Mouse (Mus musculus) neural tube, embryonic 14.5 days (tissue): Measurements from ENCODE around the gene Adgrl2. TPM values are rescaled to one million over a fixed set of nuclear protein-coding genes. Genes with fewer than 3 reads are reported as not detected.

Experiments used
- ATAC-seq: fragments of 200-750 bp; cut with Nextera tagmentation; 2 replicates; pipeline ENCODE4 v1.8.0; 2017; ENCODE audit warnings: low read depth, mild to moderate bottlenecking, moderate TSS enrichment, moderate library complexity
- H3K27ac ChIP-seq: fragments of 300-500 bp; sonication (generic); 2 replicates; pipeline ENCODE4 v1.5.1; 2014; ENCODE audit warnings: low read depth, mild to moderate bottlenecking, control low read depth, low read length, moderate library complexity, mixed read lengths
- H3K27me3 ChIP-seq: fragments of 300-500 bp; sonication (generic); 2 replicates; pipeline ENCODE4 v1.6.1; 2014; ENCODE audit warnings: low read length; ENCODE audit not compliant: control insufficient read depth, insufficient read depth
- H3K36me3 ChIP-seq: fragments of 300-500 bp; sonication (generic); 2 replicates; pipeline ENCODE4 v1.6.1; 2014; ENCODE audit warnings: low read length, mixed read lengths; ENCODE audit not compliant: control insufficient read depth, insufficient read depth
- H3K4me1 ChIP-seq: fragments of 300-500 bp; sonication (generic); 2 replicates; pipeline ENCODE4 v1.6.1; 2014; ENCODE audit warnings: low read length; ENCODE audit not compliant: control insufficient read depth, insufficient read depth
- H3K4me2 ChIP-seq: fragments of 300-500 bp; sonication (generic); 2 replicates; pipeline ENCODE4 v1.6.1; 2014; ENCODE audit warnings: mild to moderate bottlenecking, low read depth, low read length, control low read depth
- H3K4me3 ChIP-seq: fragments of 300-500 bp; sonication (generic); 2 replicates; pipeline ENCODE4 v1.5.1; 2014; ENCODE audit warnings: low read depth, low read length, control low read depth, mixed read lengths
- H3K9ac ChIP-seq: fragments of 300-500 bp; sonication (generic); replicated peaks from 2 replicates; pipeline ENCODE4 v1.6.1; 2014; ENCODE audit warnings: low read depth, mild to moderate bottlenecking, control low read depth, low read length, mixed read lengths
- H3K9me3 ChIP-seq: fragments of 300-500 bp; sonication (generic); 2 replicates; pipeline ENCODE4 v1.6.1; 2016; ENCODE audit warnings: low read length; ENCODE audit not compliant: control insufficient read depth
- WGBS: fragments of 180-500 bp; shearing (Covaris S2); extraction: QIAGEN DNeasy Blood & Tissue Kit; methylation state at CpG from one replicate; pipeline ENCODE4 v1.1.7; 2014; 5-methylcytosine and 5-hydroxymethylcytosine counted together
- polyA plus RNA-seq: library from polyadenylated mRNA; unstranded; fragments of >200 nt; fragmentation: Nextera tagmentation; extraction: Ambion mirVana; gene quantifications from 2 replicates; pipeline ENCODE4 v1.2.1, GENCODE M21; 2014

Adgrl2 gene
- polyA plus RNA-seq, 1 experiment from 2014 or later: 243 TPM

DNA sequence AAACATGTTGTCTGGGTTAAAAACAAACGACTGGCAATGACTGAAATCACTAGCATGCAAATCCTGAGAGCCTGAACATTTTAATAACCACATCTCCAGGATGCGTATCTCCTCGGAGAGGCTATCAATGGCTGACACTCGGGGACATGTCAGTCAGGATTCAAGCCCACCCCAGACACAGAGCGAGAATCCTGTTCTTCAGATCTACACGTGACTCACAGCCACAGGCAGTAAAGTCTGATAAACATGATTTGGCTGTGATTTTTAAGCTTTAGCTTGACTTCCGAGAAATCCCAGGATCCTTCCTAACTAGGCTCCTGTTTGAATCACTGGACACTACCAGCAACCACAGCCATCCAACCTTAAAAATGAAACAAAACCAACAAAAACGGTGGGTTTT lies 44.8 kb downstream of the Adgrl2 start:
- H3K4me3 ChIP-seq: no peak overlapping the region
- no peak for ATAC-seq
- WGBS: 14% methylated on average over 8 of the region's 8 CpGs
- peak overlapping the region; percentile 29 for H3K4me2 ChIP-seq
- peaks cover 41% of the 10 kb centered on the region for H3K4me1 ChIP-seq
- H3K9me3 ChIP-seq: no peaks in the 10 kb centered on the region
- H3K27me3 ChIP-seq: no peaks in the 10 kb centered on the region
- H3K36me3 ChIP-seq: no peaks in the 10 kb centered on the region
- H3K27ac ChIP-seq: no peak overlapping the region
- 0 out of 2 replicates have a peak overlapping the region, but pooled peaks have one; percentile 7 for H3K9ac ChIP-seq

DNA sequence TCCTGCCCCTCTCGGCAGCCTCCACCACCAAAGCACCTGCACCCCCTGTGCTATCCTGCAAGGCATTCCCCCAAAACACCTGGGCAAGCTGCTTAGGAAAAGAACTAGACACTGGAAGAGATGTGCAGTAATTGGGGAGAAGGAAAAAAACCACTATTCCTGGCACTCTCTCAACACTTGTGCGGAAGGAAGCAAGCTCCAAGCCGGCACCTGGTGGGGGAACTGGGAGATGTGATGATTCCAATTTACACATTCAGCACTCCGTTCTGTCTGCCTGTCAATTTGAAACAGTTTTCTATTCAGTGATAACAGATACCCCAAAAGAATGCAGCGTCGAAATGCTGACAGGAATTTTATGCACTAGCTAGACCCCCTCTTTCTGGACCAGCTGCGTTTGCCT lies 50.9 kb downstream of the Adgrl2 start:
- H3K4me1 ChIP-seq: peaks cover 24% of the 10 kb centered on the region
- H3K27ac ChIP-seq: no peak overlapping the region
- H3K9me3 ChIP-seq: no peaks in the 10 kb centered on the region
- no peak overlapping the region for H3K4me3 ChIP-seq
- 33% methylated on average over 7 of the region's 7 CpGs for WGBS
- ATAC-seq: no peak
- H3K27me3 ChIP-seq: no peaks in the 10 kb centered on the region
- H3K36me3 ChIP-seq: no peaks in the 10 kb centered on the region
- H3K9ac ChIP-seq: no peak overlapping the region
- no peak overlapping the region for H3K4me2 ChIP-seq

DNA sequence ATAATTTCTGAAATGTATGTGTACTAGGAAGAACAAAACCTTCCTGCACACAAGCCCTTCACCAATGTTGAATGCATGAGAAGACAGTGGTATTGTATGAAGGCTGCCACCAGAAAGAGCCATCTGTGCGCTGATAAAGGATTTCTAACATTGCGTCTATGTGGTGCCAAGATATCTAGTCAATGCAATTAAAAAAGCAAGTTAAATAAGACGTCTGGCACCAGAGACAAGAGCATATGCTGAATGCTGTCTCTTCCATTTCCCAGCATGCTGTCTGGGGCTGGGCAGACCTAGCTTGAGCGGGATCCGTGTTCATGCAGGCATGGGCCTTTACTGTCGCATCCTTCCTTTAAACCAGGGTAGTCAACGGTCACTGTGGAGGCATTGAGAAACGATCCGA lies 55.3 kb downstream of the Adgrl2 start:
- Histone ChIP-seq H3K36me3 (no peaks in the 10 kb centered on the region), H3K4me2 (no peak overlapping the region), H3K27me3 (no peaks in the 10 kb centered on the region), H3K4me1 (peaks cover 12% of the 10 kb centered on the region; the same call in 1 of the 2 replicates), H3K27ac (no peak overlapping the region), H3K9ac (no peak overlapping the region), H3K4me3 (no peak overlapping the region), H3K9me3 (no peaks in the 10 kb centered on the region)
- 84% methylated on average over 9 of the region's 9 CpGs for WGBS
- no peak for ATAC-seq

DNA sequence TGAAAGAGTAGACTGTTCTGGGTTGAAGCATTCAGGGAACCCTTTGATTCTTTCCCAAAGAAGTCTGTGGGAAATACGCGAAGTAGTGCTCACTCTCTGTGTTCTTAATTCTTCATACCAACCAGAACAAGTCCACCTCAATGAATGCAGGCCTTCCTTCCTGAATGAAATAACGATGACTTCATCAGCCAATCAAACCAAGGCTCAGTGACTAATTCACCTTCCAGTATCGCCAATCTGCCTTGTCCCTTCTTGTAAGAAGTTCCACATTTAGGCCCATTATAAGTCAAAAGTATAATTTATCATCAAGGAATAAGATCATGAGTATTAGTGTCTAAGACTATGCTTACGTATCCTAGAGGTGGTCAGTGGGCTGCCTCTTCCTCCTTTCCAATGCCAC lies 56.1 kb downstream of the Adgrl2 start:
- Histone ChIP-seq H3K9me3 (no peaks in the 10 kb centered on the region), H3K4me2 (no peak overlapping the region), H3K4me3 (no peak overlapping the region), H3K4me1 (peaks cover 4% of the 10 kb centered on the region; the same call in 1 of the 2 replicates), H3K27ac (no peak overlapping the region), H3K27me3 (no peaks in the 10 kb centered on the region), H3K36me3 (no peaks in the 10 kb centered on the region), H3K9ac (no peak overlapping the region)
- WGBS: 89% methylated on average over 5 of the region's 5 CpGs
- no peak for ATAC-seq

DNA sequence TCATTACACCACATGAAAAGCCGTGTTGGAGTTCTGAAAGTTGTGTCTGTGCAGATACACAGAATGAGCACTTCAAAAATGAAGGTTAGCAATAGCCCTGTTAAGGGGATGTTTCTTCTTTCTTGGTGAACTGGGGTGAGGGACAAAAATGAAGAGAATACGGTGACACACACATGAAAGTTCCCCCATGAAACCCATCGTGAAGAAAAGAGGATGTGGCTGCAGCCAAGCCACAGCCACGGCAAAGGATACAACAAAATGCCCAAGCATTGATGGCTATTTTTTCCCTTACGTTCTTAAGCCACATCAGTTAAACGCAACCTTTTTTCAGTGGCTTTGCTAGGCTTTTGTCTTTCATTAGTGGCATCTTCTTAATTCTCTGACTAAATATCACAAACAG lies 57.2 kb downstream of the Adgrl2 start:
- ATAC-seq: no peak

DNA sequence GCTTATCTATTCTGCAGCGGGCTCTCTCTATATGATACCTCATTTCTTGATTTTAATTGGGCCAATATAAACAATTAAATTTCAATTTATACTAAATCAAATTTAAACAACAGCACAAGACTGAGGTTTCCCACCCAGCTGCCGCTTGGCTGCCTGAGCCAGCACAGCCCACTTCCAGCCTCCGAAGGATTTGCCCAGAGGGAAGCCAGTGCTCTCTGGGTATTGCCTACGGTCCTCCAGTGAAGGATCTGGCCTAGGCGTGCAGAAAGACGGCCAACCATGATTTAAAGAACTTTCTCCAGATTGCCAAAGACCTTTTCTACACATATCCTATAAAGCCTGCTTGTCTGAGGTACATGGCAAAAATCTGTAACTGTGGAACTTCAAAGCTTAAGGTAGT lies 59.4 kb downstream of the Adgrl2 start:
- Histone ChIP-seq H3K27ac (no peak overlapping the region), H3K4me3 (no peak overlapping the region), H3K36me3 (no peaks in the 10 kb centered on the region), H3K27me3 (no peaks in the 10 kb centered on the region), H3K4me1 (0 out of 2 replicates have a peak, but pooled peaks cover 3% of the 10 kb centered on the region), H3K9me3 (no peaks in the 10 kb centered on the region), H3K4me2 (no peak overlapping the region), H3K9ac (no peak overlapping the region)
- 68% methylated on average over 6 of the region's 6 CpGs for WGBS
- ATAC-seq: 0 out of 2 replicates have a peak, but pooled peaks have one; percentile 7

More for the DNA sequence above, 57.2 kb downstream of the Adgrl2 start:
- H3K4me2 ChIP-seq: no peak overlapping the region
- H3K27me3 ChIP-seq: no peaks in the 10 kb centered on the region
- H3K4me1 ChIP-seq: 0 out of 2 replicates have a peak, but pooled peaks cover 3% of the 10 kb centered on the region
- no peak overlapping the region for H3K27ac ChIP-seq
- H3K9me3 ChIP-seq: no peaks in the 10 kb centered on the region
- H3K9ac ChIP-seq: no peak overlapping the region
- H3K4me3 ChIP-seq: no peak overlapping the region
- no peaks in the 10 kb centered on the region for H3K36me3 ChIP-seq
- 87% methylated on average over 6 of the region's 6 CpGs for WGBS

DNA sequence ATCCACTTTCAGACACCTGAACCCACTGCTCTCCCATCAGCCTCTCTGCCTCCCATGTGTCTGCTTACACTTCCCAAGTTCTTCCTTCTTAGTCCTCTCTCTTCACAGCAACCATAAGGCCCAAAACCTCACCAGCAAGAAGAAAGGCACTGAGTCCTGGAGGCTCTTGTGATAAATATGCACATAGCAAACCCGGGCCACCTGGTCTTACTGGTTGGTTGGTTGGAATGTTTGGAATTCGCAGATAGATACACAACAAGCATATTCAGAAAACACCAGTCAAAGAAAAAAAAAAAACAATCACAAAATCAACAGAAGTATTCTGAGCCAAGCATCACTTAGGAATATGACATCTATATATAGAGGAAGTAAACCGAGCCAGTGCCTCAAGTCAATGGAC lies 64.0 kb downstream of the Adgrl2 start:
- H3K4me3 ChIP-seq: no peak overlapping the region
- ATAC-seq: no peak
- no peak overlapping the region for H3K27ac ChIP-seq
- H3K9ac ChIP-seq: no peak overlapping the region
- 0 out of 2 replicates have a peak, but pooled peaks cover 2% of the 10 kb centered on the region for H3K4me1 ChIP-seq
- H3K9me3 ChIP-seq: no peaks in the 10 kb centered on the region
- H3K27me3 ChIP-seq: no peaks in the 10 kb centered on the region
- H3K4me2 ChIP-seq: no peak overlapping the region
- H3K36me3 ChIP-seq: no peaks in the 10 kb centered on the region
- WGBS: 82% methylated on average over 3 of the region's 3 CpGs

DNA sequence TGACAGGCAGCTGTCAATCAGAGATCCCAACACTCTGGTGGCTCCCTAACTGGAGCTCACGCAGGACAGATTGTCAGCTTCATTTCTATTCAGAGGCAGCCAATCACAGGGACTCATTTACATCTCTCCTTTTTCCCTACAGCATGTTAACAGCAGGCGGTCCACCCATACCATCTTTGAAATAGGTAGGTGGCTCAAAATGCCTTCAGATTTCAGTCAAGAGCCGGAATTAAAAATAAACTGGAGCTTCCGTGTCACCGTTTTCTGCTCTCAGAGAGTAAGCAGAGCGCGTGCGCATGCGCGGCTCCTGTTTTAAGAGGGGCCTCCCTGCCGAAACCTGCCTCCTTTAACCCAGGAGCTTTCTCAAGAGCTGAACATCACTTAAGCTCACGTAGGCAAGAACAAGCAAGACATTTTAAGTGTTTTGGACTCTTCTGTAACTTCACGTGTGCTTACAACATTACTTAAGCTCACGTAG lies 67.7 kb downstream of the Adgrl2 start:
- Histone ChIP-seq H3K27me3 (no peaks in the 10 kb centered on the region), H3K4me3 (no peak overlapping the region), H3K4me2 (no peak overlapping the region), H3K4me1 (0 out of 2 replicates have a peak, but pooled peaks cover 5% of the 10 kb centered on the region), H3K9me3 (no peaks in the 10 kb centered on the region), H3K36me3 (no peaks in the 10 kb centered on the region), H3K27ac (no peak overlapping the region), H3K9ac (no peak overlapping the region)
- 59% methylated on average over 14 of the region's 14 CpGs for WGBS
- peak; percentile 49; the same call in 1 of the 2 replicates for ATAC-seq

DNA sequence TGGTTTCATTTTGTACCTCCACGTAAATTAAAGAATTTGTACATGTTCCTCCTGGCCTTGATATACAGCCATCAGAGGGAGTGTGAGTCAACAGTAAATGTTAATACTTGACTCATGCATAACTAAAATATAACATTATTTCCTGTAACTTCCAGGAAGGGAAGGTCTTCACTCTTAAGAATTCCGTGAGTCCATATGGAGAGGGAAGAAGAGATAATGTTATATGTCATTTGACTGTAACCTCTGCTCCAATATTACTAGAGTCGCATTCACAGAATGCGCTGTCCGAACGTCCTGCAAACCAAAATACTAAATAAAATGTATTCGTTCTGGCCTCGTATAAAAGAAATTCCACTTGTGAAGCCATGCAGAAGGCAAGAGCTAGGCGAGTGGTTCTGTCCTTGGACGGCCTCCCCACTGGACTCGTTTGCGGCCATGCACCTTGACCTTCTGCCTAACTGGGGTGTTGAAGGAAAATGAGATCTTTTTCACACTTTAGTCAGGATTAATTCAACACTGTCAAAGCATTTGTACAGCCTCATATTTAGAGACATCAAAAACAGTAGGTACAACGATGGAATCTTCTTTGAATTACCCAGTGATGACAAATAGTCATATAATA lies 68.3 kb downstream of the Adgrl2 start:
- WGBS: 61% methylated on average over 13 of the region's 13 CpGs
- Histone ChIP-seq H3K9ac (no peak overlapping the region), H3K27me3 (no peaks in the 10 kb centered on the region), H3K36me3 (no peaks in the 10 kb centered on the region), H3K27ac (no peak overlapping the region), H3K9me3 (no peaks in the 10 kb centered on the region), H3K4me3 (no peak overlapping the region), H3K4me2 (no peak overlapping the region), H3K4me1 (0 out of 2 replicates have a peak, but pooled peaks cover 5% of the 10 kb centered on the region)
- ATAC-seq: no peak
